Mouse (Mus musculus) kidney, adult 2 months (tissue): Measurements from ENCODE around the gene Ncoa1.

Source experiments
- CTCF ChIP-seq: fragments of 200-500 bp; conservative IDR thresholded peaks from 2 replicates; pipeline ENCODE4 v1.5.1; 2011; ENCODE audit warnings: low read depth, mild to moderate bottlenecking, control low read depth, low read length, moderate library complexity, mixed read lengths; ENCODE audit not compliant: insufficient read depth, insufficient read length
- POLR2A ChIP-seq: fragments of 200-500 bp; IDR thresholded peaks from one replicate; pipeline ENCODE4 v1.6.1; 2011; ENCODE audit warnings: low read depth, low read length, control low read depth

DNA sequence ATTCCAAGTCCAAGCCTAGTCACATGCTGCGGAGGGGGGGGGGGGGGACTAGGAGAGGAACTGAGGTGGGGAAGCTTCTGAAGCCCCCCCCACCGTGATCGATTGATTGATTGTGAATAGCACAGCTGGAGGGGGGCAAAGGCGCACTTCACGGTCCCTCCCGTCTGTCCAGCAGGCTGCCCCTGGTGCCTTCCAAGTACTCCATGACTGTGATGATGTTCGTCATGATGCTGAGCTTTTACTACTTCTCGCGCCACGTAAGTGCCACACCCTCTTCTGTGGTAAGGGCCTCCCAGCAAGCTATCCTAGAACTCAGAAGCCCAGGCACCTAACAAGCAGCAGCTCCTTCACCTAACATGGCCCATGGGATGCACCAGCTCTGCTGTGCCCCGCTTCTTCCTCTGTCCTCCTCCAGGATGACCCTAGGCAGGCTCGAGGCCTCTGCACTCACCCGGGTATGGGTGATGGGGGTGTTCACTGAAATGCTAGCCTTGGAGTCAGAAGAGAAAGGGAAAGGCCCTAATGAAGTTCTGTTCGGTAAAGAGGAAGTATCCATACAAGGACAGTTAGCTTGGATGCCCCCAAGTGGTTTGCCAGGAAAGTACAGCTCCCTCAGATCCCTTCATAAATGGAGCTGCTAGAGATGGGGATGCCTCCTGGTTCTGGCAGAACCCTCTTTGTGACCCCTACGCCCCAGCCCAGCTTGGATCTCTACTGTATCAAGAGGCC, 268.4 kb downstream of the Ncoa1 start:
- peak; percentile 44 for TF ChIP-seq CTCF
- no peak for TF ChIP-seq POLR2A
